Mouse (Mus musculus) lung, postnatal 36 days (tissue): ENCODE results near the gene Cnbp.
A peak's percentile ranks its signal among the peaks of the same experiment; 100 is the strongest.

Source experiments
- DNase-seq: peaks from one replicate; pipeline ENCODE4 v3.0.0; 2022; ENCODE audit warnings: mixed read lengths

Gene Cnbp

GRCm38 (mm10) chr6:87850900-87851614, at the start of gene Cnbp:
TSS of gene Cnbp (minus strand) at chr6:87851106.
- peak; percentile 97 for DNase-seq

DNA sequence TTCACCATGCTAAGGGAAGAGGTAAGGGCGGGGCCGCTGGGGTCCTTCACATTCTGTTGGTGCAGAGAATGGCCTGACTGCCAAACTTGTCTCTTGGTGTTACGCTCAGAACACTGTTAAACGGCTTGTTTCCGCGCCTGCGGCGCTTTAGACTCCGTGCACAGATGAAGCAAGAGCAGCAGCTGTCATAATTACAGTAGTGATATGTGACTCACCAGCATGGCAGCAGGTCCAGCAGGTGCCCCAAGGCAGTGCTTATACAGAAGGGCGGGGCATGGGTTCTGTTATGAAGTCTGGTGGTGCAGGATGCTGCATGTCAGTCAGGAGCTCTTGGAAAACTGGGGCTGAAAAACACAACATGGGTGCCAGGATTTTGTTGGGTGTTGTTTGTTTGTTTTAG, 47.1 kb upstream of the Cnbp start:
- no peak for DNase-seq

- DNase-seq = no peak
These were observed 43.0 kb upstream of the Cnbp start for GRCm38 (mm10) chr6:87893931-87894330.

DNA sequence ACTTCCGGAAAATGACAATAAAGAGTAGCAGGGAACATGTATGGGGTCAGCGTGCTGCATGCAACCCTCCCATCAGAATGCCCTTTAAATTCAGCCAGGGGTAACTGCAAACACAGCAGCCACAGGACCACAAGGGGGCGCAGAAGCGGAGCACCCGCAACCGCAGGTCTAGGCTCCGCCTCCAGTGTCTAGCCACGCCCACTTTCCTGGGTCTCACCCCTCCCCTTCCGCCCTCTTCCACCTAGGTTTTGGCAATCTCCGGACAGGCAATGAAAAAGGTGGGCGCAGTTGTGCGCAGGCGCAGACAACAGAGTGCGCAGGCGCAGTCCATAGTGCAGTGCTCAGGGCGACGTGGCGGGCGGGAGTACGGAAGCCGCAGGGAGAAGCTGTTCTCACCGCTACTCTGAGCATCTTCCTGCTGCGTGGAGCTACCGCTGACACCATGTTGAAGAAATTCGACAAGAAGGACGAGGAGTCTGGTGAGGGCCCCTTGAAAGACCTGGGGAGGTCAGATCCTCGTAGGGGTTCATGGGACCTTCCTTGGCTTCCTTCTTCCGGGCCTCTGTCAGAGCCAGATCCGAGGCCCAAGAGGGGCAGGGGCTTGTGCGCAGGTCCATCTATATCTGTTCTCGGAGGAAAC, 36.8 kb upstream of the Cnbp start, which contains the start of gene Copg1:
Gene Copg1, plus strand, starts transcription at position 221 of the 640 bp plus-strand sequence.
- peak; percentile 100 for DNase-seq

- DNase-seq = no peak
These were observed 35.8 kb upstream of the Cnbp start for GRCm38 (mm10) chr6:87886721-87887120.

DNA sequence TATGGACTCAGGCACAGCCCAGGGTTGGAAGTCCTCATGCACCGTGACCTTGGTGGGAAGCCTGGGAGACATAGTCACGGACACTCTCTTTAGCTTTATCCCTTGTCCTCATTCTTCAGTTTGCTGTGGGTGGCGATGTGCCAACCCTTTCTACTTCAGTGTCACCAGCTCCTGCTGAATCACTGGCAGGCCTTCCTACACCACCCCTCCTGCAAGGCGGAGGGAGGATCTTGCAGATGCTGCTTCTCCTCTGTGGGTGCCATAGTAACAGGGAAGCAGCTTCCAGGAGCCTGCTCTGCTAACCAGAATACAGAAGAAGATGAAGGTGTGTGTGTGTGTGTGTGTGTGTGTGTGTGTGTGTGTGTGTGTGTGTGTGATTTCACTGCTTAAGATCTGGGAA, 31.9 kb upstream of the Cnbp start:
- DNase-seq = peak; percentile 16

- no peak for DNase-seq
These were observed 31.3 kb upstream of the Cnbp start for GRCm38 (mm10) chr6:87882221-87882620.

GRCm38 (mm10) chr6:87879628-87880027, 28.7 kb upstream of the Cnbp start:
- no peak for DNase-seq

- DNase-seq = no peak
These were observed 28.1 kb upstream of the Cnbp start for GRCm38 (mm10) chr6:87879010-87879409.

DNA sequence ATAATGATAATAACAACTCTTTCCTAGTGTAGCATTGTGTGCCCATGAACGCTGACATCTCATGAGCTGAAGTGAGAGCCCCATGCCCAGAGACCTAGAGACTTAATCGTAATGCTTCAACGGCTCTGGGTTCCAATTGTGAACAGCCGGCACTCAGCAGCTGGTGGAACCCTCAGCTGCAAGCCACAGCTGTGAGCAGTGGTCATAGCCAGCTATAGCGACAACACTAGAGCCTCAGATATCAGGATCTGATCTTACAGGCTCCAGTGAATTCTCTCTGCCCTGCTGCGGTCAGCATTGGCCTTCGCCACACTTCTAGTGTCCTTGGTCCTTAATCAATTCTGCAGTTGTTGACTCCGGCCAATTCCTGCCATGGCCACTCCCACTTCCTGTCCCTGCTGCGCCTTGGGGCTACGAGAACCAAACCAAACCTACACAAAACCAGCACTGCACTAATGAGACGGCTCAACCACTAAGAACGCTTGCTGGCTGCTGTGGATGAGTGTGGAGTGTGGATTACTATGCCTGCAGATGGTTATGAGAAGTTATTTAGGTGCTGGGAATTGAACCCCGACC, 25.2 kb upstream of the Cnbp start:
- DNase-seq = peak; percentile 60

- DNase-seq = no peak
These were observed 24.7 kb upstream of the Cnbp start for GRCm38 (mm10) chr6:87875562-87875961.

- DNase-seq = no peak
These were observed 24.2 kb upstream of the Cnbp start for GRCm38 (mm10) chr6:87875083-87875482.

DNA sequence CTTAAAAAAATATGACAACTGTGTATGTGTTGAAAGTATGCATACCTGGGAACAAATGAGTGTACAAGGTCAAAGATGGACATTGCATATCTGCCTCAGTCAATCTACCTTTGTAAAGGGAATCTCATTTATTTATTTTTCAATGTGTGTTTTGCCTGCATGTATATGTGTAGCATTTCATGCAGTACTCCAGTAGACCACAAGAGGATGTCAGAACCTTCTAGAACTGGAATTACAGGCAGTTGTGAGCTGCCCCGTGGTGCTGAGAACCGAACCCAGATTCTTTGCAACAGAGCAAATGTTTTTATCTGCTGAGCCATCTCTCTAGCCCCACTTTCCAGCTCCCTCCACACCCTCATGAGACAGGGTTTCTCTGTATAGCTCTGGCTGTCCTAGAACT, 23.1 kb upstream of the Cnbp start:
- DNase-seq = no peak

DNA sequence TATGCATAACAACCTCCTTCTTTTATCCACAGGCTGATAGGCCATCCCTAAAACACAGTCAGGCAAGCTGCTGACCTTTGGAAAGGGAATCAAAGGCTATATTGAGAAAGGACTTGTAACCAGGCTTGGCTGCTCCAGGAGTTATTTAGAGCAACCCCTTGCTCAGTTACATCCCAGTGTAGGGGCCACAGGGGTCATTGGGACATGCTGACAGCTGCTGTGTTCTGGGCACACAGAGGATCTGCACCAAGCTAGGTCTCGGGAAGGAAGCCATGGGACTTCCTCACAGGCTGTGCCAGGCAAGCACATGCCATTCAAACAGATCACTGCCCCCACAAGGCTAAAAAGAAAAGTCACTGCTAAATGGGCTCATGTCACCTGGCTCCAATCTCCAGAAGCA, 22.2 kb upstream of the Cnbp start:
- DNase-seq = no peak

DNA sequence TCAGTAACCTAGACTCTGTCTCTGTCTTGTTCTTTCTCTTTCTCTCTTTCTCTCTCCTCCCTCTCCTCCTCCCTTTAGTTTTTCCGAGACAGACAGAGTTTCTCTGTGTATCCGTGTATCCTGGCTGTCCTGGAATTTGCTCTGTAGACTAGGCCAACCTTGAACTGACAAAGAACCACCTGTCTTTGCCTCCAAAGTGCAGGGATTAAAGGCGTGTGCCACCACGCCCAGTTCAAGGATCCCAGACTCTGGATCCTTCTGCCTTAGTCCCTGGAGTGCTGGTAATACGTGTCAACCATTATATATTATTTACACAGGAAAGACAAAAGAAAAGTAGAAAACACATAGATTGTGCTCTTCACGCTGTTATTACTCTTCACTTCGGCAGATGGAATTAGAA, 20.3 kb upstream of the Cnbp start:
- DNase-seq = no peak

- DNase-seq = no peak
These were observed 19.5 kb upstream of the Cnbp start for GRCm38 (mm10) chr6:87870440-87870839.

DNA sequence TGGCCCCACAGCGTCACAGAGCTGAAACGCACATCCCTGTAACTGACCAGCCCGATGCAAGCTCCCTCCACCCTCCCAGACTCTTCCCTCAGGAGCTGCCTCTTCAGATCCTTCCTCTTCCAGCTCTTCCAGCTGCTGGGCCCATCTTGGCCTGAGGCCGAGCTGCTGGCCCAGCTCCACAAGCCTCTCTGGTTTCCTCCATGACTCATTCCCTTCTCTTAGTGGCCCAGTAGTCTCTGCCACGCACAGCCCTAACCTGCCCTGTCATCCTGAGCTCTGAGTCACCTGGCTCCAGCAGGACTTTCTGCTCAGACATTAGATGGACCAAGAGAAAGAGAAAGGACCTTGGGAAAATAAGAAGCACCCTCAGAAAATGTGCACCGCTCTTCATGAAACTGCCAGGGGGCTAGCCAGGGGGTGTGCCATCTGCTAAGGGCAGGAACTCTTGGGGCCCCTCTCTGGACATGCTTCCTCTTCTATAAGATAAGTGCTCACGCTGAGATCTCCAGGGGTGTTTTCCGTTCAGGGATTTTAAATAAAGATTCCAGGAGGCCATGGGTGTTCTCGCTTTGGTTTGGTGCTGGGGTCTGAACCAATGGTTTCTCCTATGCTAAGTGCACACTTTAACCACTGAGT, 18.1 kb upstream of the Cnbp start:
- peak; percentile 84 for DNase-seq

DNA sequence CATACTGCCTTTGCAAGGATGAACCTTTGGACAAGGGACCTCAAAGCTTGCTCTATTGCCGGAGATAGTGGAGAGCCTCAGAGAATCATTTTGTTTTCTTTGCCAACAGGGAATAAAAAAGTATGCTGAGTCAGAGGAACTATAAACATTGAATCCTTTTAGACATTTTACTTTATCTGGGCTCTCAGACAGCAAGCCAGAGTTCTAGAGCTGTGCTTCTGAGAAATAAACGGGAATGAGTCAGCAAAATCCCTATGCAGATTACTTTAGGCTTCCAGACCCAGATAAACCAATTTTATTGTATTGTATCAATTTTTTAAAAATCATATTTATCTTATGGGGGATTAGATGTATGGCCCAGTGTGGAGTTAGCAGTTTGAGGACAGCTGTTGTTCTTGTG, 16.4 kb upstream of the Cnbp start:
- DNase-seq = no peak

- peak; percentile 8 for DNase-seq
These were observed 15.3 kb upstream of the Cnbp start for GRCm38 (mm10) chr6:87866211-87866610.

DNA sequence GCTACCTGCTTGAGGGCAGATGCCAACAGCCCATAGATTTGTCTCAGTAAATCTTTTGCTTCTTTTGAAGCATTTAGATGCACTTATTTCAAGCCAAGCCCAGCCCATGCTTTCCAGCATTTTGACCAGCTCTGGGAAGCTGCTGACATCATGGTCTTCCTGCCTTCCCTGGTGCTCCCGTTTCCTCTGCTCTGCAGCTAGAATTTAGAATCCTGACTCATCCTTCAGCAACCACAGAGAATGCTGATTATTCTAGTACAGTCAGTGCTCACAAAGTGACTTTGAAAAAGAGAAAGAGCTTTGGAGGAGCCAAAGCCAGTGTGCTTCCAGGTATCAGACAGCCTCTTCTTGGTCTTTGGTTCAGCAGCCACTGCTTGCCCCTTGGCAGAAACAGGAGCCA, 6.2 kb upstream of the Cnbp start:
- no peak for DNase-seq

GRCm38 (mm10) chr6:87853446-87853845, 2.5 kb upstream of the Cnbp start:
- no peak for DNase-seq

GRCm38 (mm10) chr6:87851871-87852270, 965 bp upstream of the Cnbp start:
- no peak for DNase-seq

DNA sequence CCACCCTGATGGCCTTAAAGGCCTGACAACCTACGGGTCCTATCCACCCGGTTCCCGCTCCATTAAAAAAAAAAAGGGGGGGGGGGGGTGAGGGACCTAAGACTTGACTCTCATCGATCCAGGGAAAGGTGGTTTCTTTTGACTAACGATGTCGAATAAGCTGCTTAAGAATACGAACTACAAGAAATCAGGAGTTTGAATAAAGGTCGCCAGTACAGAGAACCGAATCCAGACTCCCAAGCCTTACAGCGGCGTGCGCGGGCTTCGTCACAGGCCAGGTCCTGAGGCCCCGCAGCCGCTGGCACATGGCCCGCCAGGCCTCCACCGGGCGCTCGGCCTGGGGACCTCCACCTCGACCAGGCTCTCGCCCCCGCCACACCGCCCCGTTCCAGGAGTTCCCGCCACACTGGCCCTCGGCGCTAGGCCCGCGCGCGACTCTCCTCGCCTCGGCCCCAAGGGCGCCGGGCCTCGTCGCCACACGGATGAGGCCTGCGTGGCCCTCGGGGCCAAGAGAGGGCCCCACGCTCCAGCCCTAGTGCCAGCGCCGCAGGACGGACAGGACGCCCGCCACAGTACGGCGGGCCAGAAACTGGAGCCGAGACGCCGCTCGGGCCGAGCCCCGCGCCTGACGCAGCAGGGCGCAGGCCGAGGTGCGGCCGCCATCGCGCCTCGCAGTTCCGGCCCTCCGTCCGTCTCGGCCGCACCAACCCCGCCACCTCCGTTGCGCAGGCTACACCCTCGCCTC, 579 bp downstream of the Cnbp start:
- peak; percentile 54 for DNase-seq
